Mouse (Mus musculus) left cerebral cortex, adult 6 months (tissue): ENCODE results near the gene Lime1. TPM values are rescaled to one million over a fixed set of nuclear protein-coding genes. Genes with fewer than 3 reads are reported as not detected.

Experiments used
- long read RNA-seq, 2 experiments: library from polyadenylated mRNA; unstranded; transcript quantifications; one replicate each; pipeline ENCODE4 v2.0.0; 2019 to 2020
- polyA plus RNA-seq: library from polyadenylated mRNA; unstranded; fragments of <200 nt; fragmentation: Nextera tagmentation; gene quantifications from 2 replicates; pipeline ENCODE4 v1.2.3, GENCODE M21; 2021

The Lime1 gene
- 3.3 and 5.9 TPM in 2 replicates for polyA plus RNA-seq
- long read RNA-seq, experiment 1, partial matches to known transcripts: 0 of 3 reads
- long read RNA-seq, experiment 1, other reads (novel, unspliced or antisense): 0 of 3 reads
- long read RNA-seq, experiment 2, partial matches to known transcripts: 2 of 4 reads
- long read RNA-seq, experiment 2, other reads (novel, unspliced or antisense): 1 of 4 reads

DNA sequence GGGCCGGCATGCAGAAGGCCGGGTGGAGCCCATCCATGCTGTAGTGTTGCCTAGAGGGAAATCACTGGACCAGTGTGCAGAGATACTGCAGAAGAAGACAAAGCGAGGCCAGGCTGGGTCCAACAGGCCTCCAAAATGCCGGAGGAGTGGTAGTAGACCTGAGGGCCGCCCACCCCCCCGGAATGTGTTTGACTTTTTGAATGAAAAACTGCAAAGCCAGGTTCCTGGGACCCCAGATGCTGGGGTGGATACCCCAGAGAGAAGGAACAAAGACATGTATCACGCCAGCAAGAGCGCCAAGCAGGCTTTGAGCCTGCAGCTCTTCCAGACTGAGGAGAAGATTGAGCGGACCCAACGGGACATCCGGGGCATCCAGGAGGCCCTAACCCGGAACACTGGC, at the start of gene Lime1:
Gene Lime1, plus strand, starts transcription at position 301 of the 400 bp plus-strand sequence.

DNA sequence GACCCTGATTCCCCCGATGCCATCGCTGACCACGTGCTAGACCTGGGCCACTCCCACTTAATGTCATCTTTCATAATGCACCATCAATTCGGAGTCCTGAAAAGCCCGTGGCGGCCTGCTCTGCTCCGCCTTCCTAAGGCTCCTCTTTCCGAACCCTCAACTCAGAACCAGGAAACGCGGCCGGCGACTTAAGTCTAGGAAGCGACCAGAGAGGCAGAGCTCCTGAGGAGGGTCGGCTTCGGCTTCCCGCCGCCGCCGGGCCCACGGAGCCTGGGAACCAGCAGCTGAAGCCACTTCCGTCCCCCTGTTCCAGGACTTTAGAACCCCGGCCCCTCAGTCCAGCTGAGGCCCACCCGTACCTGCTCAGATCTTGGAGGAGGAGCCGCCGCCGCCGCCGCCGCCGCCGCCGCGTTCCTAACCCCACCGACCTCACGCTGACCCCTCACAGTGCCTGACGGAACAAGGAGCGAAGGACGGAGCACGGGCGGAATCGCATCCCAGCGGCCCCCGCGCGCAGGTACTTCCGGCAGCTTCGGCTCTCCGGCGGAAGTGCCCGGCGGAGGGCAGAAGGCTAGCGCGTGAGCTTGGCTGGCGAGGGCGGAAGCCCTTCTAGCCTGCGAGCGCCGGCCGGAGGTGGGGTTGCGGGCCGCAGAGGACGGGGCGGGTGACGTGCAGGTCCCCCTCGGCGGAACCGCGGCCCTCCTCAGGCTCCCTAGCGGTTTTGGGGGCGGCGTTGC, 14.8 kb upstream of the Lime1 start, which contains the start of the genes Zgpat and Arfrp1:
Gene Zgpat, plus strand, starts transcription at position 69 of the 737 bp plus-strand sequence.
Gene Arfrp1, minus strand, starts transcription at position 545 of the 737 bp plus-strand sequence.

Other genes starting within 250 kb of the Lime1 start
- gene Kcnq2, start 244.8 kb upstream of the Lime1 start, polyA plus RNA-seq: 23.0 and 89.4 TPM in 2 replicates
- gene Eef1a2, start 223.1 kb upstream of the Lime1 start, polyA plus RNA-seq: 219 and 425 TPM in 2 replicates
- gene Ppdpf, start 192.8 kb upstream of the Lime1 start, polyA plus RNA-seq: 173 and 211 TPM in 2 replicates
- not detected in 2 replicates for gene Ptk6, start 177.3 kb upstream of the Lime1 start, polyA plus RNA-seq
- gene Srms, start 166.9 kb upstream of the Lime1 start, polyA plus RNA-seq: 0.08 and 0.12 TPM in 2 replicates
- 0.29 and 0.38 TPM in 2 replicates for gene Fndc11, start 160.1 kb upstream of the Lime1 start, polyA plus RNA-seq
- gene Helz2, start 138.1 kb upstream of the Lime1 start, polyA plus RNA-seq: 0.16 and 0.29 TPM in 2 replicates
- gene Gmeb2, start 92.0 kb upstream of the Lime1 start, polyA plus RNA-seq: 1.7 and 4.5 TPM in 2 replicates
- gene Stmn3, start 65.6 kb upstream of the Lime1 start, polyA plus RNA-seq: 1,269 and 1,330 TPM in 2 replicates
- gene Rtel1, start 60.3 kb upstream of the Lime1 start, polyA plus RNA-seq: 2.6 and 3.0 TPM in 2 replicates
- gene Zgpat, start 15.2 kb upstream of the Lime1 start, polyA plus RNA-seq: 20.7 and 23.8 TPM in 2 replicates
- 52.6 and 74.6 TPM in 2 replicates for gene Arfrp1, start 14.7 kb upstream of the Lime1 start, polyA plus RNA-seq
- gene Zbtb46, start 79.3 kb downstream of the Lime1 start, polyA plus RNA-seq: 3.4 and 3.7 TPM in 2 replicates
- gene Abhd16b, start 113.1 kb downstream of the Lime1 start, polyA plus RNA-seq: not detected in 2 replicates
- 95.7 and 115 TPM in 2 replicates for gene Tpd52l2, start 117.1 kb downstream of the Lime1 start, polyA plus RNA-seq
- 117 and 129 TPM in 2 replicates for gene Dnajc5, start 140.4 kb downstream of the Lime1 start, polyA plus RNA-seq
- gene Uckl1, start 204.8 kb downstream of the Lime1 start, polyA plus RNA-seq: 28.6 and 32.5 TPM in 2 replicates
- 27.5 and 46.4 TPM in 2 replicates for gene Prpf6, start 211.8 kb downstream of the Lime1 start, polyA plus RNA-seq
- 8.0 and 18.5 TPM in 2 replicates for gene Zfp512b, start 212.7 kb downstream of the Lime1 start, polyA plus RNA-seq
- 19.1 and 21.8 TPM in 2 replicates for gene Samd10, start 219.1 kb downstream of the Lime1 start, polyA plus RNA-seq